Mouse (Mus musculus): ENCODE results near the gene Abhd2. TPM values are rescaled to one million over a fixed set of nuclear protein-coding genes. Genes with fewer than 3 reads are reported as not detected.

Abhd2 gene
- polyA plus RNA-seq, 1 experiment from 2014 or later = 11.5 TPM

- Histone ChIP-seq H3K27me3 (replicated peaks; ENCODE audit: control insufficient read depth, insufficient read depth, low read length) (no peaks in the 10 kb centered on the region), H3K4me3 (ENCODE audit: low read length) (no peak overlapping the region), H3K9ac (ENCODE audit: low read depth, low read length) (no peak overlapping the region), H3K4me1 (ENCODE audit: control insufficient read depth, insufficient read depth, low read length) (peaks cover 35% of the 10 kb centered on the region), H3K27ac (ENCODE audit: low read length) (no peak overlapping the region), H3K9me3 (ENCODE audit: control insufficient read depth, low read length) (no peaks in the 10 kb centered on the region), H3K4me2 (ENCODE audit: low read depth, low read length) (no peak overlapping the region), H3K36me3 (ENCODE audit: control insufficient read depth, insufficient read depth, low read length) (0 out of 2 replicates have a peak, but pooled peaks cover 2% of the 10 kb centered on the region)
- WGBS = 47% methylated on average over 1 of the region's 1 CpGs
- ATAC-seq = no peak
These were observed 25.7 kb downstream of the Abhd2 start for GRCm38 (mm10) chr7:79298681-79299080.

GRCm38 (mm10) chr7:79299548-79299947 lies 26.5 kb downstream of the Abhd2 start:
- no peak overlapping the region for H3K4me3 ChIP-seq (ENCODE audit: low read length)
- no peak for ATAC-seq
- H3K27me3 ChIP-seq (replicated peaks; ENCODE audit: control insufficient read depth, insufficient read depth, low read length) = no peaks in the 10 kb centered on the region
- WGBS = 60% methylated on average over 7 of the region's 7 CpGs
- H3K27ac ChIP-seq (ENCODE audit: low read length) = no peak overlapping the region
- H3K4me1 ChIP-seq (ENCODE audit: control insufficient read depth, insufficient read depth, low read length) = peaks cover 36% of the 10 kb centered on the region
- 0 out of 2 replicates have a peak, but pooled peaks cover 2% of the 10 kb centered on the region for H3K36me3 ChIP-seq (ENCODE audit: control insufficient read depth, insufficient read depth, low read length)
- H3K9ac ChIP-seq (ENCODE audit: low read depth, low read length) = no peak overlapping the region
- H3K4me2 ChIP-seq (ENCODE audit: low read depth, low read length) = no peak overlapping the region
- H3K9me3 ChIP-seq (ENCODE audit: control insufficient read depth, low read length) = no peaks in the 10 kb centered on the region

GRCm38 (mm10) chr7:79300432-79301151 lies 27.6 kb downstream of the Abhd2 start:
- Histone ChIP-seq H3K36me3 (ENCODE audit: control insufficient read depth, insufficient read depth, low read length) (0 out of 2 replicates have a peak, but pooled peaks cover 2% of the 10 kb centered on the region), H3K27ac (ENCODE audit: low read length) (no peak overlapping the region), H3K4me1 (ENCODE audit: control insufficient read depth, insufficient read depth, low read length) (peaks cover 36% of the 10 kb centered on the region), H3K4me2 (ENCODE audit: low read depth, low read length) (no peak overlapping the region), H3K27me3 (replicated peaks; ENCODE audit: control insufficient read depth, insufficient read depth, low read length) (no peaks in the 10 kb centered on the region), H3K9ac (ENCODE audit: low read depth, low read length) (no peak overlapping the region), H3K9me3 (ENCODE audit: control insufficient read depth, low read length) (no peaks in the 10 kb centered on the region), H3K4me3 (ENCODE audit: low read length) (no peak overlapping the region)
- 38% methylated on average over 13 of the region's 13 CpGs for WGBS
- ATAC-seq = no peak

- Histone ChIP-seq H3K36me3 (ENCODE audit: control insufficient read depth, insufficient read depth, low read length) (no peaks in the 10 kb centered on the region), H3K9me3 (ENCODE audit: control insufficient read depth, low read length) (no peaks in the 10 kb centered on the region), H3K4me3 (ENCODE audit: low read length) (no peak overlapping the region), H3K4me1 (ENCODE audit: control insufficient read depth, insufficient read depth, low read length) (peaks cover 40% of the 10 kb centered on the region), H3K27me3 (replicated peaks; ENCODE audit: control insufficient read depth, insufficient read depth, low read length) (no peaks in the 10 kb centered on the region), H3K9ac (ENCODE audit: low read depth, low read length) (no peak overlapping the region), H3K27ac (ENCODE audit: low read length) (peak overlapping the region; percentile 74), H3K4me2 (ENCODE audit: low read depth, low read length) (no peak overlapping the region)
- 58% methylated on average over 6 of the region's 6 CpGs for WGBS
- ATAC-seq = peak; percentile 84
These were observed 29.1 kb downstream of the Abhd2 start for GRCm38 (mm10) chr7:79302145-79302544.

GRCm38 (mm10) chr7:79302586-79302985 lies 29.6 kb downstream of the Abhd2 start:
- Histone ChIP-seq H3K9ac (ENCODE audit: low read depth, low read length) (no peak overlapping the region), H3K27me3 (replicated peaks; ENCODE audit: control insufficient read depth, insufficient read depth, low read length) (no peaks in the 10 kb centered on the region), H3K4me1 (ENCODE audit: control insufficient read depth, insufficient read depth, low read length) (peaks cover 40% of the 10 kb centered on the region), H3K4me2 (ENCODE audit: low read depth, low read length) (no peak overlapping the region), H3K9me3 (ENCODE audit: control insufficient read depth, low read length) (no peaks in the 10 kb centered on the region), H3K27ac (ENCODE audit: low read length) (peak overlapping the region; percentile 74), H3K4me3 (ENCODE audit: low read length) (no peak overlapping the region), H3K36me3 (ENCODE audit: control insufficient read depth, insufficient read depth, low read length) (no peaks in the 10 kb centered on the region)
- WGBS = 72% methylated on average over 2 of the region's 2 CpGs
- no peak; the same call in 1 of the 2 replicates for ATAC-seq

GRCm38 (mm10) chr7:79303183-79303761 lies 30.3 kb downstream of the Abhd2 start:
- peak; percentile 47 for ATAC-seq
- Histone ChIP-seq H3K9ac (ENCODE audit: low read depth, low read length) (no peak overlapping the region), H3K36me3 (ENCODE audit: control insufficient read depth, insufficient read depth, low read length) (no peaks in the 10 kb centered on the region), H3K4me1 (ENCODE audit: control insufficient read depth, insufficient read depth, low read length) (peaks cover 40% of the 10 kb centered on the region), H3K4me3 (ENCODE audit: low read length) (no peak overlapping the region), H3K27me3 (replicated peaks; ENCODE audit: control insufficient read depth, insufficient read depth, low read length) (no peaks in the 10 kb centered on the region), H3K9me3 (ENCODE audit: control insufficient read depth, low read length) (no peaks in the 10 kb centered on the region), H3K4me2 (ENCODE audit: low read depth, low read length) (no peak overlapping the region), H3K27ac (ENCODE audit: low read length) (peak overlapping the region; percentile 74)
- 67% methylated on average over 6 of the region's 6 CpGs for WGBS

- no peak overlapping the region for H3K4me3 ChIP-seq (ENCODE audit: low read length)
- no peaks in the 10 kb centered on the region for H3K27me3 ChIP-seq (replicated peaks; ENCODE audit: control insufficient read depth, insufficient read depth, low read length)
- H3K9ac ChIP-seq (ENCODE audit: low read depth, low read length) = no peak overlapping the region
- peaks cover 46% of the 10 kb centered on the region for H3K4me1 ChIP-seq (ENCODE audit: control insufficient read depth, insufficient read depth, low read length)
- ATAC-seq = no peak
- no peaks in the 10 kb centered on the region for H3K36me3 ChIP-seq (ENCODE audit: control insufficient read depth, insufficient read depth, low read length)
- H3K9me3 ChIP-seq (ENCODE audit: control insufficient read depth, low read length) = no peaks in the 10 kb centered on the region
- 47% methylated on average over 8 of the region's 8 CpGs for WGBS
- no peak overlapping the region for H3K27ac ChIP-seq (ENCODE audit: low read length)
- H3K4me2 ChIP-seq (ENCODE audit: low read depth, low read length) = no peak overlapping the region
These were observed 35.5 kb downstream of the Abhd2 start for GRCm38 (mm10) chr7:79308455-79309030.

- Histone ChIP-seq H3K4me2 (ENCODE audit: low read depth, low read length) (no peak overlapping the region), H3K36me3 (ENCODE audit: control insufficient read depth, insufficient read depth, low read length) (no peaks in the 10 kb centered on the region), H3K9ac (ENCODE audit: low read depth, low read length) (0 out of 2 replicates have a peak overlapping the region, but pooled peaks have one; percentile 17), H3K27ac (ENCODE audit: low read length) (peak overlapping the region; percentile 55), H3K4me1 (ENCODE audit: control insufficient read depth, insufficient read depth, low read length) (peaks cover 49% of the 10 kb centered on the region), H3K9me3 (ENCODE audit: control insufficient read depth, low read length) (no peaks in the 10 kb centered on the region), H3K27me3 (replicated peaks; ENCODE audit: control insufficient read depth, insufficient read depth, low read length) (no peaks in the 10 kb centered on the region), H3K4me3 (ENCODE audit: low read length) (no peak overlapping the region)
- WGBS = 52% methylated on average over 19 of the region's 19 CpGs
- 0 out of 2 replicates have a peak, but pooled peaks have one; percentile 16 for ATAC-seq
These were observed 36.5 kb downstream of the Abhd2 start for GRCm38 (mm10) chr7:79309247-79310190.

- Histone ChIP-seq H3K9ac (ENCODE audit: low read depth, low read length) (no peak overlapping the region), H3K4me2 (ENCODE audit: low read depth, low read length) (no peak overlapping the region), H3K36me3 (ENCODE audit: control insufficient read depth, insufficient read depth, low read length) (no peaks in the 10 kb centered on the region), H3K4me1 (ENCODE audit: control insufficient read depth, insufficient read depth, low read length) (peaks cover 51% of the 10 kb centered on the region), H3K27me3 (replicated peaks; ENCODE audit: control insufficient read depth, insufficient read depth, low read length) (no peaks in the 10 kb centered on the region), H3K27ac (ENCODE audit: low read length) (no peak overlapping the region), H3K9me3 (ENCODE audit: control insufficient read depth, low read length) (no peaks in the 10 kb centered on the region), H3K4me3 (ENCODE audit: low read length) (no peak overlapping the region)
- no peak for ATAC-seq
- 51% methylated on average over 1 of the region's 1 CpGs for WGBS
These were observed 37.2 kb downstream of the Abhd2 start for GRCm38 (mm10) chr7:79310191-79310555.
